Mouse (Mus musculus) cerebellum, adult 18-20 months (tissue): ENCODE measurements at regions not wholly inside any gene's neighbourhood (a gene's known extent, or its start where the extent isn't known, plus 50 kb on each side); places are given as distances from the start of the nearest gene placed in this dataset.

Experiments used
- DNase-seq, 2 experiments: peaks; one replicate each; pipeline ENCODE4 v3.0.0; 2021

- DNase-seq, result no peak
These were observed 313.9 kb downstream of the Glrx3 start for GRCm38 (mm10) chr7:137751151-137751859.

DNA sequence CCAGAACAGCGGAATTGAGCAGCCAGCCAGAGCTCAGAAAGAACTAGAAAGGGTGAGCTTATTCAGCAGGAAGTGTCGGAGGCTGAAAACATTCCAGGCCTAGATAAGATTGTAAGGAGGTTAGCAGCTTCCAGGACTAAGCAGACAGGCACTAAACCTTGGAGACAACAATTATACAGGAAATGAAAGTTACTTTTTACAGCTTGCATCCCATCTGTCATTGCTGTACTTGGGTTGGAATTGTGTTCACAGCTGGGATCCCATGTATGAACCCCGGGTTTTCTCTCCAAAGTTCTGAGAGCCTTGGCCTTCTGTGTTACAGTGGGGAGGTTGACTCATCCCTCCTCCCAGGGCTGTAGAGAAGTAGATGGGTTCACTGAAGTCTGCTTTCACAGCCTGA is 328.5 kb downstream of the Glrx3 start:
- DNase-seq, result no peak

GRCm38 (mm10) chr7:137766721-137767120 is 329.3 kb downstream of the Glrx3 start:
- no peak for DNase-seq

GRCm38 (mm10) chr7:137773051-137773964 is 335.9 kb downstream of the Glrx3 start:
- no peak for DNase-seq

- no peak for DNase-seq
These were observed 336.5 kb downstream of the Glrx3 start for GRCm38 (mm10) chr7:137773965-137774310.

- peak; percentile 7 to 21 for DNase-seq
These were observed 346.5 kb downstream of the Glrx3 start for GRCm38 (mm10) chr7:137783954-137784353.

DNA sequence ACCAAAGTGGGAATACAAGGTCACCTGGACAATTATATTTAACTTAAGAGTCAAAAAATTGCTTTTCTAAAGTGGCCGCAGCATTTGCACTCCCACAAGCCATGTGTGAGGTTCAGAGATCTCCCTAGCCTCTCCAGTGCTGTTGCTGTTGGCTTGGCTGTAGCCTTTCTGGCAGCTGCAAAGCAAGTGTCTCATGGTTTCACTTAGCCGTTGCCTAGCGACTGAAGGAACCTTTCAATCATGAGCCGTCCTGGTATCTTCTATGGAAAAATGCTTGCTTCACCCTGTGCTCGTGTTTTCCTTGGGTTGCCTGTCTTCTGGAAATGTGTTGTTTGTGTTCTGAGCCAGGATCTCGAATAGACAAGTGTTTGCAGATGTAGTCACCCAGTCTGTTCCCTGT is 367.9 kb downstream of the Glrx3 start:
- no peak for DNase-seq

GRCm38 (mm10) chr7:137812839-137813238 is 375.4 kb downstream of the Glrx3 start:
- DNase-seq, result no peak

DNA sequence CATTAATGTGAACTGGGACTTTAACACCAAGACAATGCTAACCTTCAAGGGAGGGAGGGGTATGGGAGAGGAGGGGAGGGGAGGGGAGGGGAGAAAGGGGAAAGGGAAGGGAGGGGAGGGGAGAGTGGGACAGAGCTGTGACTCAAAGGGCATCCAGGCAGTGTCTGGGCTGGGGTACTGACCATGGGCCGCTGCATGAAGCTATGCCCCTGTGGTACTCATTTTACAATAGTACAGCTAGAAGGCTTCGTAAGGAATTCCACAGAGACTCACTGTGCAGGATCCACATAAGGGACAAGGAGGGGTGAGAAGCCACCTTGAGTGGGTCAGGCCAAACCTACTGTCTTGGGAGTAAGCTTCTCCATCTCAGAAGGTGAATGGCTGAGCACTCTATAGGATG is 403.1 kb downstream of the Glrx3 start:
- DNase-seq, result no peak

DNA sequence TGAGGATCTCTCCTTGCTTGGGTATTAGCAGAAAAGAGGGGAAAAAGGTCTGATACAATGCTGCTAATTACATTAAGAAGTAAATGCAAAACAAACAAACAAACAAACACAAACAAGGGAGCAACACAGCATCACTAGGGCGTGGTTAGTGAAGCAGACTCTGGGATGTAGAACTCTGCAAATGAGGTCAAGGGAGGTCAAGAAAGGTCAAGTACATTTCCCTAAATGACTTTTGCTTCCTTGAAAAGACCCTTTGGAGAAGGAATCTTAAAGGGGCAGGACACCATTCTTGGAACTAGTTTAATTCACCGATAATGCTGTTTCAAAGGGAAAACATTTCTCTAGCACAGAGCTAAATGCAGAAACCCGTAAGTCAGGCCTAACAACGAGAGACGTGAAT is 403.6 kb downstream of the Glrx3 start:
- no peak for DNase-seq

- DNase-seq, result no peak
These were observed 404.2 kb downstream of the Glrx3 start for GRCm38 (mm10) chr7:137841456-137842100.

- no peak for DNase-seq
These were observed 410.4 kb downstream of the Glrx3 start for GRCm38 (mm10) chr7:137847856-137848255.

GRCm38 (mm10) chr7:137851061-137851460 is 413.6 kb downstream of the Glrx3 start:
- DNase-seq, result no peak

DNA sequence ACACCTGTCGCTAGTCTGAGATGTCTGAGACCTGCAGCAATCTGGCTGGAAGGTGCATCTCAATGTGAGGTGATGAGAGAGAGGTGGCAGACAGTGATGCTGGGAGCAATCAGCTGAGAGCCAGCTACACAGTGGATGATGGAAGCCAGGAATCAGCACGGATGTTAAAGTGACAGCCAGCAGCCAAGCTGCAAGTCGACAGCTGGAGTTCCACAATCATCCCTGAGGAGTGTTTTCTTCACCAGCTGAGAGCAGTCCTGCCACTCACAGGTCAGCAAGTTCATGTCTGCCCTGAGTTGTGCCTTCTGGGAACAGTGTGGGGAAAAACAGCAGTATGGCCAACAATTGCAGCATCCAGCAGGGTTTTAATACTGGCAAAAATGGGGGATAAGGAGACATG is 422.3 kb downstream of the Glrx3 start:
- DNase-seq, result no peak

GRCm38 (mm10) chr7:137860520-137860919 is 423.1 kb downstream of the Glrx3 start:
- no peak for DNase-seq

DNA sequence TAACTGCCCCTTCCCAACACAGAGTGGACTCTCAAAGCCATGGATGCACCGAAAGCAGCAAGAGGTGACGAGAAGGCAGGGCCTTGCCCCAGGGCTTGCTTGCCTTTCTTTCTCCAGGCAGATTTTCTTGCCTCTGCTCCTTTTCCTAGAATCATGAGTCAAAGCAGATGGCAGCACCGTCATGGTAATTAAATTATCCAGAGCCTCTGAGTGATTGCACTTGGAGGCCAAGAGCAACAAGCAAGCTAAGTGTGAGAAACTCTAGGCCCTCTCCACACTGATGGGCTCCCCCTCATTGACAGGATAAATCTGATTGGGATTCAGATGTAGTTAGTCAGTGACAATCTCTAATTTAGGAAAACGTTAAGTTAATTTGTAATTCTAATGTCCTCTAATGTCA is 427.5 kb downstream of the Glrx3 start:
- DNase-seq, result peak in 1 of 2 experiments; percentile 7

DNA sequence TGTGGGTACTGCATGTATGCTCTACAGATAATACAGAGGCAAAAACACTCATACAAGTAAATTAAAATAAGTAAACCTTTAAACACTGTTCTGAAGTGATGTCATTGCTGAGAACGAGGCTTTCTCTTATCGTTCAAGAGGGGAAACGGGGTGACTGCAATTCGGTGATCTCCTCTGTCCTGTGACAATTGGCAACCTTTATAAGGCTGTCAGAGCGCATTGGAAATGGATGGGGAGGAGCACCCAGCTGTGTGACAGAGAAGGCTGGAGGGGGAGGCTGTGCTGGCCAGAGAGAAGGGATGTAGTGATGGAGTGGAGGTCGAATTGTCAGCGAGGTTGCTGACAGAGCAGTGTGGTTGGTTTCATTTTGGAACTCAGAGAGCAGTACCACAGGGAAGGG is 428.0 kb downstream of the Glrx3 start:
- no peak for DNase-seq

DNA sequence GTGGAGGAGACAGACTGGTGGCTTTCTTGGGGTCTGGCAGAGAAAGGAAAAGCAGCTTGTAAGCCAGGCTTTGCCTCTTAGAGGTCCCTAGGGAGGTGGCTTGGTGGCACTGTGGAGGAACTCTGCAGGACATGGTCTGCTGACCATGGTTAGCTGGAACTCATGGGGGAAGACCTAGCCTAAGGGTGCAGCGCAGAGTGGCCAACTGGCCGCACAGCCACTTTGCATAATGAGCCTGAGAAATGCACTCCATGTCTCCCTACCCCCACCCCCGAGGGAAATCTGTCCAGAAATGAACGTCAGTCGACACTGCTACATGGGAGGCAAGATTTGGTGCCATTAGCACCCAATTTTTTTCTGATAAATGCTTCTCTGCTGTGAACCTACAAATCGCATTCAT is 429.5 kb downstream of the Glrx3 start:
- no peak for DNase-seq

GRCm38 (mm10) chr7:137868501-137868900 is 431.1 kb downstream of the Glrx3 start:
- peak in 1 of 2 experiments; percentile 9 for DNase-seq

DNA sequence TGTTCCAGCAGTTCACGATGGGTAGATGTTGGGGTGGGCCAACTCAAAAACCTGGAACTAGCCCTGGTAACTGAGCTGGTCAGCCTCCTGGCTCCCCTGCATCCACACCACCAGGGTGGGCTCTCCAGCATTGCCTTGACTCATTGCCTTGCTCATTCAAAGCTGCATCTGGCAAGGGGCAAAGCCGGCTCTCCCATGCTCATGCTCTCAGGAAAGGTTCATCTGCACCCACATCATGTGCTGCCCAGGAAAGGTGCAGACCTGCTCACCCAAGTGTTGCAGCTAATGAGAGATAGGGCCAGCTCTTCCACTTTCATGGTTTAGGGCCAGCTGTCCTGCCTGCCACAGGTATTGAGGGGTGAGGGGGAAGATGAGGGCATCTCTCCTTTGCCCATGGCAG is 437.9 kb downstream of the Glrx3 start:
- DNase-seq, result no peak

DNA sequence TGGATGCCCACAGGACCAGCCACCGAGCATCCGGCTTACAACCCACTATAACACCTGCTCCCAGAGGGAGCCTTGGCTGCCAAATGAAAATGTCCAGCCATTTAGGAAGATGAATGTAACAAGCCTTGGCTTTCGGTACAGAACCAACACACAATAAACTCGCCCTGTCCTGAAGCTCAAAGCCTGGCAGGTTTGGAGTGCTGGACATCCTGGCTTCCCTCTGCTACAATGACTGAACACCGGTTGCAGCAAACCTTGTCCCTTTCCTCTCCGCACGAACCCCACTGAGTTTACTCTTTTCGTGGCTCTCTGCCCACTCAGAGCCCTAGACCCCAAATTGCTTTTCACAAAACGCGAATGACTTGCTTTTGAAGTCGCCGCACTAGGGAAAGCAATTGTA is 441.9 kb downstream of the Glrx3 start:
- no peak for DNase-seq

DNA sequence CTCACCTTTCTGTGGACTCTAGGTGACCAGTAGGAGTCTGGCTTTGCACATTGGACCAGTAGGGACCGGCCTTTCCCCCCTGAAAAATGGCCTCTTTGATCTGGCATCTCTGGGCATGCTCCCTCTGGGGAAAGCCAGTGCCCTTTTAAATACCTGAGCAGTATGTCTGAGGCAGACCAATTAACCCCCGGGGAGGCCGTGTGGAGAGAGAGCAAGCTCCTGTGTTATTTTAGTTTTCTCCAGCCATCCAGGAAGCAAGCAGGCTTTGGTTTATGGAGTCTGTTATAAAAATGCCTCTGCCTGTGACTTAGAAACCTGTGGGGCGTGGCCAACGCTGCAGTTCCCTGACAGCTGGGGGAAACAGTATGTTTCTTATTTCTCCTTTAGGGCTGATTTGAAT is 445.5 kb downstream of the Glrx3 start:
- no peak for DNase-seq

- no peak for DNase-seq
These were observed 446.3 kb downstream of the Glrx3 start for GRCm38 (mm10) chr7:137883701-137884100.

GRCm38 (mm10) chr7:137885146-137885545 is 447.7 kb downstream of the Glrx3 start:
- DNase-seq, result no peak
